Mouse (Mus musculus) gonadal fat pad, adult 2 months (tissue): ENCODE measurements around the gene Txnl4b. TPM values are rescaled to one million over a fixed set of nuclear protein-coding genes. Genes with fewer than 3 reads are reported as not detected.

ENCODE experiments used
- DNase-seq: peaks from one replicate; pipeline ENCODE4 v3.0.0-alpha.2; 2012; ENCODE audit warnings: low read depth
- polyA plus RNA-seq: library from polyadenylated mRNA; depleted of rRNA; stranded (reverse); fragments of >200 nt; gene quantifications from 2 replicates; pipeline ENCODE4 v1.2.3, GENCODE M21; 2012; rRNA removed

Txnl4b gene
- polyA plus RNA-seq = 7.0 and 8.0 TPM in 2 replicates

- peak; percentile 97 for DNase-seq
Observed at GRCm38 (mm10) chr8:109565498-109566333, at the start of gene Txnl4b, which contains the start of gene Dhx38. Gene Txnl4b (plus strand): TSS chr8:109565892. Gene Dhx38 (minus strand): TSS chr8:109565861.

GRCm38 (mm10) chr8:109524008-109524407, 41.7 kb upstream of the Txnl4b start:
- DNase-seq = no peak

GRCm38 (mm10) chr8:109535140-109535990, 30.3 kb upstream of the Txnl4b start:
- DNase-seq = no peak

GRCm38 (mm10) chr8:109536703-109537102, 29.0 kb upstream of the Txnl4b start:
- DNase-seq = no peak

- DNase-seq = no peak
Observed at GRCm38 (mm10) chr8:109542165-109542564, 23.5 kb upstream of the Txnl4b start.

- DNase-seq = no peak
Observed at GRCm38 (mm10) chr8:109542748-109543519, 22.8 kb upstream of the Txnl4b start.

- DNase-seq = no peak
Observed at GRCm38 (mm10) chr8:109544049-109544448, 21.6 kb upstream of the Txnl4b start.

GRCm38 (mm10) chr8:109551663-109552062, 14.0 kb upstream of the Txnl4b start:
- DNase-seq = no peak

GRCm38 (mm10) chr8:109563881-109564280, 1.8 kb upstream of the Txnl4b start:
- DNase-seq = no peak

GRCm38 (mm10) chr8:109564766-109565165, 926 bp upstream of the Txnl4b start:
- DNase-seq = no peak

- no peak for DNase-seq
Observed at GRCm38 (mm10) chr8:109571139-109571538, 5.4 kb downstream of the Txnl4b start.

GRCm38 (mm10) chr8:109576311-109576710, 10.6 kb downstream of the Txnl4b start:
- no peak for DNase-seq

GRCm38 (mm10) chr8:109578900-109579301, 13.2 kb downstream of the Txnl4b start, which contains the start of gene Hp:
Gene Hp (minus strand): TSS chr8:109579172.
- no peak for DNase-seq

- no peak for DNase-seq
Observed at GRCm38 (mm10) chr8:109584293-109584692, 18.6 kb downstream of the Txnl4b start.

- DNase-seq = no peak
Observed at GRCm38 (mm10) chr8:109584830-109585229, 19.1 kb downstream of the Txnl4b start.

- no peak for DNase-seq
Observed at GRCm38 (mm10) chr8:109585652-109586051, 20.0 kb downstream of the Txnl4b start.

- DNase-seq = no peak
Observed at GRCm38 (mm10) chr8:109586972-109587504, 21.3 kb downstream of the Txnl4b start.

- DNase-seq = no peak
Observed at GRCm38 (mm10) chr8:109590901-109591300, 25.2 kb downstream of the Txnl4b start.

GRCm38 (mm10) chr8:109591367-109591766, 25.7 kb downstream of the Txnl4b start:
- DNase-seq = no peak

GRCm38 (mm10) chr8:109592164-109592563, 26.5 kb downstream of the Txnl4b start:
- no peak for DNase-seq

- no peak for DNase-seq
Observed at GRCm38 (mm10) chr8:109593117-109593788, 27.6 kb downstream of the Txnl4b start.
